Mouse (Mus musculus): ENCODE results near the gene Bace1. TPM values are rescaled to one million over a fixed set of nuclear protein-coding genes. Genes with fewer than 3 reads are reported as not detected.

Gene Bace1
- polyA plus RNA-seq, 1 experiment from 2014 or later = 49.8 TPM

DNA sequence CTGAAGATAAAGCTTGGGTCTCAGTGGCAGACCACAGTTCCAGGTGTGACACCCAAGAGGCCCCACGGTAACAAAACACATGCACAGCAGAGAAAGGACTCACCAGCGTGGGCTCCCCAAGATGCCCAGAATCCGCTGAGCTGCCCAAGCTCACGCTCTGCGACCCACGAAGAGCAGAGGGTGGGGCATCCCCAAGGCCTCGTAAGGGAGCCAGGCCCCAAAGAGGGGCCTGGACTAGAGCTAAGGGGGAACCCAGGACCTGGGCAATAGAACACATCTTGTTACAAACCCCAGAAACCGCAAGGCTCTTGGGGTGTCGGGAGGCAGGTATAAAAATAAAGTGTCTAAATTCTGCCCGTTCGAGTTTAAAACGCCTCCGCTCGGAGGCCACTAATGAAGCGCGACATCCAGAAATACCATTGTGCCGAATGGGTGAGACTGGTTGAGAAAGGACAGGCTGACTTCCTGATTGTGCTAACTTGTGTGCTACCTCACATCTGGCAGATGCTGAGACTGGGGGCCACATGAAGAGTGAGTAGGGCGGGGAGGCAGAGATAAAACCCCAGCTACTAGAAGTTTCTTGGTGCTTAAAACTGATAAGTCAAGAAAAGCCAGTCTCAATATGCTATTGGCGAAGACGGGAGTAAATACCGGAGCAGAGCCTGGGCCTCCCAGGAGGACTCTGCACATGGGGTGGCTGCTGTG is 35.2 kb upstream of the Bace1 start:
- Histone ChIP-seq H3K27me3 (ENCODE audit: control insufficient read depth, insufficient read depth, low read length) (no peaks in the 10 kb centered on the region), H3K27ac (ENCODE audit: low read depth, low read length) (no peak overlapping the region), H3K9me3 (ENCODE audit: control insufficient read depth, low read length) (no peaks in the 10 kb centered on the region), H3K4me2 (ENCODE audit: low read depth, low read length) (no peak overlapping the region), H3K4me1 (ENCODE audit: control insufficient read depth, insufficient read depth, low read length) (peaks cover 4% of the 10 kb centered on the region; the same call in 1 of the 2 replicates), H3K36me3 (ENCODE audit: control insufficient read depth, insufficient read depth, low read length) (peaks cover 9% of the 10 kb centered on the region; the same call in 1 of the 2 replicates), H3K4me3 (ENCODE audit: low read depth, low read length) (no peak overlapping the region), H3K9ac (replicated peaks; ENCODE audit: low read depth, low read length) (no peak overlapping the region)
- WGBS = 83% methylated on average over 21 of the region's 21 CpGs
- ATAC-seq (ENCODE audit: low read depth) = no peak

GRCm38 (mm10) chr9:45806847-45807246 is 31.5 kb upstream of the Bace1 start:
- Histone ChIP-seq H3K9me3 (ENCODE audit: control insufficient read depth, low read length) (no peaks in the 10 kb centered on the region), H3K4me1 (ENCODE audit: control insufficient read depth, insufficient read depth, low read length) (no peaks in the 10 kb centered on the region), H3K4me3 (ENCODE audit: low read depth, low read length) (no peak overlapping the region), H3K9ac (replicated peaks; ENCODE audit: low read depth, low read length) (no peak overlapping the region), H3K36me3 (ENCODE audit: control insufficient read depth, insufficient read depth, low read length) (peaks cover 4% of the 10 kb centered on the region; the same call in 1 of the 2 replicates), H3K4me2 (ENCODE audit: low read depth, low read length) (no peak overlapping the region), H3K27ac (ENCODE audit: low read depth, low read length) (no peak overlapping the region), H3K27me3 (ENCODE audit: control insufficient read depth, insufficient read depth, low read length) (no peaks in the 10 kb centered on the region)
- 95% methylated on average over 11 of the region's 11 CpGs for WGBS
- ATAC-seq (ENCODE audit: low read depth) = no peak

- Histone ChIP-seq H3K9me3 (ENCODE audit: control insufficient read depth, low read length) (no peaks in the 10 kb centered on the region), H3K9ac (replicated peaks; ENCODE audit: low read depth, low read length) (no peak overlapping the region), H3K4me1 (ENCODE audit: control insufficient read depth, insufficient read depth, low read length) (no peaks in the 10 kb centered on the region), H3K4me3 (ENCODE audit: low read depth, low read length) (no peak overlapping the region), H3K4me2 (ENCODE audit: low read depth, low read length) (no peak overlapping the region), H3K27ac (ENCODE audit: low read depth, low read length) (no peak overlapping the region), H3K27me3 (ENCODE audit: control insufficient read depth, insufficient read depth, low read length) (no peaks in the 10 kb centered on the region), H3K36me3 (ENCODE audit: control insufficient read depth, insufficient read depth, low read length) (peaks cover 4% of the 10 kb centered on the region; the same call in 1 of the 2 replicates)
- no peak for ATAC-seq (ENCODE audit: low read depth)
- 88% methylated on average over 11 of the region's 11 CpGs for WGBS
These were observed 31.0 kb upstream of the Bace1 start for GRCm38 (mm10) chr9:45807337-45807736.

- no peak for ATAC-seq (ENCODE audit: low read depth)
- H3K36me3 ChIP-seq (ENCODE audit: control insufficient read depth, insufficient read depth, low read length) = peaks cover 4% of the 10 kb centered on the region; the same call in 1 of the 2 replicates
- H3K4me3 ChIP-seq (ENCODE audit: low read depth, low read length) = no peak overlapping the region
- no peak overlapping the region for H3K4me2 ChIP-seq (ENCODE audit: low read depth, low read length)
- no peak overlapping the region for H3K9ac ChIP-seq (replicated peaks; ENCODE audit: low read depth, low read length)
- no peak overlapping the region for H3K27ac ChIP-seq (ENCODE audit: low read depth, low read length)
- WGBS = 94% methylated on average over 8 of the region's 8 CpGs
- no peaks in the 10 kb centered on the region for H3K9me3 ChIP-seq (ENCODE audit: control insufficient read depth, low read length)
- H3K27me3 ChIP-seq (ENCODE audit: control insufficient read depth, insufficient read depth, low read length) = no peaks in the 10 kb centered on the region
- no peaks in the 10 kb centered on the region for H3K4me1 ChIP-seq (ENCODE audit: control insufficient read depth, insufficient read depth, low read length)
These were observed 30.6 kb upstream of the Bace1 start for GRCm38 (mm10) chr9:45807761-45808160.

GRCm38 (mm10) chr9:45811946-45812345 is 26.4 kb upstream of the Bace1 start:
- no peaks in the 10 kb centered on the region for H3K4me1 ChIP-seq (ENCODE audit: control insufficient read depth, insufficient read depth, low read length)
- no peaks in the 10 kb centered on the region; the same call in 1 of the 2 replicates for H3K36me3 ChIP-seq (ENCODE audit: control insufficient read depth, insufficient read depth, low read length)
- no peak overlapping the region for H3K4me2 ChIP-seq (ENCODE audit: low read depth, low read length)
- no peak overlapping the region for H3K4me3 ChIP-seq (ENCODE audit: low read depth, low read length)
- no peak overlapping the region for H3K27ac ChIP-seq (ENCODE audit: low read depth, low read length)
- H3K9ac ChIP-seq (replicated peaks; ENCODE audit: low read depth, low read length) = no peak overlapping the region
- no peaks in the 10 kb centered on the region for H3K9me3 ChIP-seq (ENCODE audit: control insufficient read depth, low read length)
- 87% methylated on average over 5 of the region's 5 CpGs for WGBS
- no peaks in the 10 kb centered on the region for H3K27me3 ChIP-seq (ENCODE audit: control insufficient read depth, insufficient read depth, low read length)
- no peak for ATAC-seq (ENCODE audit: low read depth)

DNA sequence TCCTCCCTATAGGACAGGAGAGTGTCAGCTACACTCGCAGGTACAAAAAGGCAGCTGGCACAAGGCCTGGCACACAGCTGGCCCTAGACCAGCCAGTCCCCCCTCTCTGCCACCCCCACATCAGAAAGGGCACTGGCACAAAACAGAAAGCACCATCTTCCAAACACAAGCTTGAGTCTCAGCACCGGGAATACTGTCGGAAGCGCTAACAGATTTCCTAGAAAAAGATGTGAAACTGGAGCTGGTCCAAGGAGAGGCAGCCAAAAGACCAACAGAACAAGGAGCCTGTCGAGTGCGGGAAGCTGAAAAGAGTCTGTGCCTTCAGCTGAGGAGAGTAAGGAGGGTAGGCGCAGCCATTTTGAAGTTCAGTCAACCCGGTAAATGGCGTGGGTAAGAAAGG is 23.3 kb upstream of the Bace1 start:
- H3K27me3 ChIP-seq (ENCODE audit: control insufficient read depth, insufficient read depth, low read length) = no peaks in the 10 kb centered on the region
- 79% methylated on average over 9 of the region's 9 CpGs for WGBS
- no peak for ATAC-seq (ENCODE audit: low read depth)

DNA sequence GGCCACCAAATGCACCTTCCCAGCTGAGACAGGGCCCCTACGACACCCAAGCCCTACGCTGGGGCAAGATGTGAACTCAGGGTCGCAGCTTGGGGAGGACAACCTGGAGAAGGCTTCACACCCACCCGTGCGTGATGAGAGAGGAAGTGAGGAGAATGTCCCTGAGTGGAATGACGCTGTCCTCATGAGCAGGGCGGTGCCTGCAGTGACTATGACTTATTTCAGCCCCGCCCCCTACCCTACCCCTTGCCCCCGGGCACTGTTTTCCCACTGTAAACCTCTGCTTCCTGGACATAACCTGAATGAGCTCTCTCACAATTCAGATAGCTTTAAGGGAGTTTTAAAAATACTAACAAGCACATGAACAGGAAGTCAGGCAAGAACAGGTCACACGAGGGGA is 22.9 kb upstream of the Bace1 start:
- WGBS = 78% methylated on average over 10 of the region's 10 CpGs

More for the DNA sequence above, 23.3 kb upstream of the Bace1 start:
- Histone ChIP-seq H3K9me3 (ENCODE audit: control insufficient read depth, low read length) (no peaks in the 10 kb centered on the region), H3K4me1 (ENCODE audit: control insufficient read depth, insufficient read depth, low read length) (no peaks in the 10 kb centered on the region), H3K36me3 (ENCODE audit: control insufficient read depth, insufficient read depth, low read length) (peaks cover 2% of the 10 kb centered on the region; the same call in 1 of the 2 replicates), H3K4me2 (ENCODE audit: low read depth, low read length) (no peak overlapping the region), H3K4me3 (ENCODE audit: low read depth, low read length) (no peak overlapping the region), H3K9ac (replicated peaks; ENCODE audit: low read depth, low read length) (no peak overlapping the region), H3K27ac (ENCODE audit: low read depth, low read length) (peak overlapping the region; percentile 48)

DNA sequence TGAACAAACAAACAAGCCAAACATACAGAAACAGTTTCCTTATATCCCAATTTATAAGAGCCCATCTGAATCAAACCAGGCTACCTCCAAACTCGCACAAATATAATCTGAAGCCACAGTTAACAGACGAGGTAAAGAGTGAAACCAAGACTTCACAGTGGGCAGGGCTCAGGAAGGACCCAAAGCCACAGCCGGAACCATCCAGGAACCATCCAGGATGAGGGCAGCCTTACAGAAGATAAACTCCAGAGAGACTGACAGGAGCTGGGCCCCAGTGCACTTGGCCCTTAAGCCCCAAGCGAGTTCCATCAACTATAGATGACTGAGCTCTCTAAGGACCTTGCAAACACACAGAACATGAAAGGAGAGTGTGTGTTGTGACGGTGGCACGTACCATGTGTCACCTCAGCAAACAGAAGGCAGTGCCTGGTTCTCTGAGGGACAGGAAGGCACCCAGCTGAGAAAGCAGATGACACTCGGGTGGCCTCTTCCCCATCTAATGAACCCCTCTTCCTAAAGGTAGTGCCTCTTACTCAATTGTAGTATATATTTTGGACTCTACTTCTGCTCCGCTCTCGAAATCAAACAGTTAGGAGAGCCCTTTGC is 19.9 kb upstream of the Bace1 start:
- Histone ChIP-seq H3K9me3 (ENCODE audit: control insufficient read depth, low read length) (no peaks in the 10 kb centered on the region), H3K4me2 (ENCODE audit: low read depth, low read length) (no peak overlapping the region), H3K36me3 (ENCODE audit: control insufficient read depth, insufficient read depth, low read length) (peaks cover 2% of the 10 kb centered on the region; the same call in 1 of the 2 replicates), H3K4me3 (ENCODE audit: low read depth, low read length) (no peak overlapping the region), H3K27me3 (ENCODE audit: control insufficient read depth, insufficient read depth, low read length) (no peaks in the 10 kb centered on the region), H3K9ac (replicated peaks; ENCODE audit: low read depth, low read length) (no peak overlapping the region), H3K4me1 (ENCODE audit: control insufficient read depth, insufficient read depth, low read length) (no peaks in the 10 kb centered on the region), H3K27ac (ENCODE audit: low read depth, low read length) (no peak overlapping the region)
- no peak for ATAC-seq (ENCODE audit: low read depth)
- WGBS = 91% methylated on average over 9 of the region's 9 CpGs

More for the DNA sequence above, 22.9 kb upstream of the Bace1 start:
- H3K27me3 ChIP-seq (ENCODE audit: control insufficient read depth, insufficient read depth, low read length) = no peaks in the 10 kb centered on the region
- no peaks in the 10 kb centered on the region for H3K4me1 ChIP-seq (ENCODE audit: control insufficient read depth, insufficient read depth, low read length)
- no peak overlapping the region for H3K9ac ChIP-seq (replicated peaks; ENCODE audit: low read depth, low read length)
- no peak overlapping the region for H3K4me3 ChIP-seq (ENCODE audit: low read depth, low read length)
- no peaks in the 10 kb centered on the region for H3K9me3 ChIP-seq (ENCODE audit: control insufficient read depth, low read length)
- peak overlapping the region; percentile 48 for H3K27ac ChIP-seq (ENCODE audit: low read depth, low read length)
- peaks cover 2% of the 10 kb centered on the region; the same call in 1 of the 2 replicates for H3K36me3 ChIP-seq (ENCODE audit: control insufficient read depth, insufficient read depth, low read length)
- no peak for ATAC-seq (ENCODE audit: low read depth)
- no peak overlapping the region for H3K4me2 ChIP-seq (ENCODE audit: low read depth, low read length)

DNA sequence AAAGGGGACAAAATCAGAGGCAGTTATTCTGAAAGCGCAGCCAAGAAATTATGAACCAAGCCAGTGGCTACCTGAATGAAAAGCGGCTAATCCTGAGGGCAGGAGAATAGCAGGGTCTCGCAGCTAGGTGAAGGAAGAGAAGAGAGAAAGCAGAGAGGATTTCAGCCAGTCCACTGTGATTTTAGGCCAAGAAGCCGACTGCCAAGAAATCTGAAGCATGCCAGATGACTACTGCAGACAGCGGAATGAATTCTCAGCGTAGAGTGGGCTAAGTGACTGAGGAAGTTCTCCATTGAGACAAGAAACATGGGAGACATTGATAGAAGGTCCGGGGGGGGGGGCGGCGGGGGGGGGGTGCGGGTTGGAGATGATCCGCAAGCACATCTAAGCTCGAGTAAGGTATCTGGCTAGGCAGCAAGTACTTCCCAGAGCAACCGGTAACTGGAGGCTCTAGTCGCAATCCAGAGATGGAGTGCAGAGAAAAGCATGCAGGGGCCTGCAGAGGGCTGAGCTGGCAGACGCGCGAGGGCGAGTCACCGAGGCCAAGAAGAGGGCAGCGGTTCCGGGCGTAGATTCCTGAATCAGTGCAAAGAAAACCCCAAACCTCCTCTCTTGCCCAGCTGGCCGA is 10.6 kb upstream of the Bace1 start:
- ATAC-seq (ENCODE audit: low read depth) = peak; percentile 38; the same call in 1 of the 2 replicates
- whole genome bisulfite sequencing = 10% methylated on average over 23 of the region's 23 CpGs

More for the DNA sequence above, 10.6 kb upstream of the Bace1 start:
- H3K27me3 ChIP-seq (ENCODE audit: control insufficient read depth, insufficient read depth, low read length) = no peaks in the 10 kb centered on the region
- H3K9me3 ChIP-seq (ENCODE audit: control insufficient read depth, low read length) = no peaks in the 10 kb centered on the region
- peak overlapping the region; percentile 64 for H3K27ac ChIP-seq (ENCODE audit: low read depth, low read length)
- no peaks in the 10 kb centered on the region for H3K36me3 ChIP-seq (ENCODE audit: control insufficient read depth, insufficient read depth, low read length)
- peak overlapping the region; percentile 91 for H3K4me2 ChIP-seq (ENCODE audit: low read depth, low read length)
- H3K9ac ChIP-seq (replicated peaks; ENCODE audit: low read depth, low read length) = peak overlapping the region; percentile 63
- H3K4me1 ChIP-seq (ENCODE audit: control insufficient read depth, insufficient read depth, low read length) = peaks cover 6% of the 10 kb centered on the region
- H3K4me3 ChIP-seq (ENCODE audit: low read depth, low read length) = peak overlapping the region; percentile 75

All from neural tube, embryonic 14.5 days (tissue).